Mouse (Mus musculus) spleen, embryonic (tissue): ENCODE measurements around the gene Rhot2.

Experiments
- CTCF ChIA-PET: fragments of 350-600 bp; sonication (Branson Sonifier 250); formaldehyde crosslinking; loops from one replicate; lab custom pipeline; 2022; lab: Charles Lee

Rhot2 gene

GRCm38 (mm10) chr17:25802825-25803517, 41.7 kb downstream of the Rhot2 start:
- CTCF ChIA-PET = interaction anchor here (0.6 to 1.0 kb wide), 2 partner anchors 20 to 24 kb away, joined by 4 to 17 read pairs; partner anchors contain the start of gene Wdr24

GRCm38 (mm10) chr17:25801029-25801428, 43.6 kb downstream of the Rhot2 start:
- CTCF ChIA-PET = no interaction called here

GRCm38 (mm10) chr17:25796951-25797369, 47.7 kb downstream of the Rhot2 start, which contains the start of gene Metrn:
TSS of gene Metrn (minus strand) at chr17:25797136.
- CTCF ChIA-PET = no interaction called here

GRCm38 (mm10) chr17:25796211-25796771, 48.4 kb downstream of the Rhot2 start:
- CTCF ChIA-PET = no interaction called here

- CTCF ChIA-PET = no interaction called here
Measured at GRCm38 (mm10) chr17:25795609-25796092, 49.0 kb downstream of the Rhot2 start, which contains the start of gene AC134908.4. TSS of gene AC134908.4 (minus strand) at chr17:25795659.

- CTCF ChIA-PET = interaction anchor here (0.6 kb wide), 1 partner anchor 1068 kb away, joined by 6 read pairs; no protein-coding TSS in a partner anchor
Measured at GRCm38 (mm10) chr17:25794998-25795397, 49.7 kb downstream of the Rhot2 start.

GRCm38 (mm10) chr17:25794197-25794596, 50.5 kb downstream of the Rhot2 start:
- CTCF ChIA-PET = interaction anchor here (0.6 to 0.7 kb wide), 2 partner anchors 73 to 1068 kb away, joined by 3 to 6 read pairs; no protein-coding TSS in a partner anchor

- CTCF ChIA-PET = interaction anchor here (1.3 kb wide), 1 partner anchor 19 kb away, joined by 15 read pairs; the partner anchor contains the start of gene Narfl
Measured at GRCm38 (mm10) chr17:25792615-25793014, 52.0 kb downstream of the Rhot2 start, which contains the start of gene Fam173a. TSS of gene Fam173a (minus strand) at chr17:25792901.

- CTCF ChIA-PET = interaction anchor here (1.3 kb wide), 1 partner anchor 19 kb away, joined by 15 read pairs; the partner anchor contains the start of gene Narfl
Measured at GRCm38 (mm10) chr17:25791843-25792527, 52.7 kb downstream of the Rhot2 start.

GRCm38 (mm10) chr17:25791320-25791842, 53.3 kb downstream of the Rhot2 start:
- CTCF ChIA-PET = interaction anchor here (0.5 kb wide), 1 partner anchor 1149 kb away, joined by 3 read pairs; no protein-coding TSS in a partner anchor
